Mouse (Mus musculus) left cerebral cortex, adult 2 months (tissue): ENCODE data around the gene Hjurp. TPM values are rescaled to one million over a fixed set of nuclear protein-coding genes. Genes with fewer than 3 reads are reported as not detected.

ENCODE experiments used
- DNase-seq, 2 experiments: peaks; one replicate each; pipeline ENCODE4 v3.0.0; 2021 to 2022; ENCODE audit warnings: low spot score in 2 of 2, mixed read lengths in 1 of 2; ENCODE audit errors: extremely low spot score in 1 of 2
- H3K27ac ChIP-seq: fragments of 200-600 bp; 2 replicates; pipeline ENCODE4 v1.8.1; 2022
- H3K4me3 ChIP-seq: fragments of 200-600 bp; 2 replicates; pipeline ENCODE4 v1.8.1; 2022
- CTCF ChIP-seq: fragments of 200-600 bp; IDR thresholded peaks from 2 replicates; pipeline ENCODE4 v1.8.1; 2022; ENCODE audit warnings: antibody characterized with exemption, mild to moderate bottlenecking, moderate library complexity
- intact Hi-C: fragments of 180-260 bp; cut with DNase I; formaldehyde crosslinking; loops from one replicate; pipeline ENCODE4 v1.15.1; 2025
- total RNA-seq, 2 experiments: library from RNA; stranded (reverse); gene quantifications; 2 replicates each; pipeline ENCODE4 v1.2.3; 2021

The Hjurp gene
- total RNA-seq, 2 experiments from 2014 or later, result 45.8 to 47.2 TPM

DNA sequence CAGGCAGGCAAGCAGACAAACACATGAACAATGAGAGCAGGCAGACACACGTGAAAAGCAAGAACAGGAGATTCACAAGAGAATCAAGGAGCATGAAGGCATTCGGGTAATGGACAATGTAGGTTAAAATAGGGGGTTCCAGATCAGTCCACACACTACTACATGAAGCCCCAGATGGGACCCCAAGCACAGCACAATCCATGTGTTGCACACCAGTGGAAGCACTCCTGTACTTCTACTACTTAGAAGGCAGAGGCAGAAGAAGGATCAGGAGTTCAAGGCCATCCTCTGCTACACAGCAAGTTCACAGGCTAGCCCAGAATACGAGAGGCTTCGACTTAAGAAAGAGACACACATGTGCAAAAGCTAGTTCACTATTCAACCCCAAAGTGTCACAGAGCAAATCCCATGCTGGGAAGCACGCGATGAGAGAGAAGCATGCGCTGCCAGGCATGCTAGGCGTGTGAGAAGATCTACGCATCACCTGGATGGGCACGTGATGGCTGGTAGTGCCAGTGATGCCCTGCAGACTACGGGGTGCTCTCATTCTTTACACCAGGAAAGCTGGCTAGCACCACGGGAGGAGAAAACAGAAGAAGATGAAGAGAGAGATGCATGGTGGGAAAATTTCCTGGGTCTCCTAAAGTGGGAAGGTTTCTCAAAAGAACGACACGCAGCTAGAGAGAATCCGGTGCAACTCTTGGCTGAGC, 8.9 kb upstream of the Hjurp start:
- no peak for TF ChIP-seq CTCF
- H3K27ac ChIP-seq, result no peak overlapping the region
- H3K4me3 ChIP-seq, result no peak overlapping the region
- DNase-seq, result no peak
- intact Hi-C loops, result no loop called here

DNA sequence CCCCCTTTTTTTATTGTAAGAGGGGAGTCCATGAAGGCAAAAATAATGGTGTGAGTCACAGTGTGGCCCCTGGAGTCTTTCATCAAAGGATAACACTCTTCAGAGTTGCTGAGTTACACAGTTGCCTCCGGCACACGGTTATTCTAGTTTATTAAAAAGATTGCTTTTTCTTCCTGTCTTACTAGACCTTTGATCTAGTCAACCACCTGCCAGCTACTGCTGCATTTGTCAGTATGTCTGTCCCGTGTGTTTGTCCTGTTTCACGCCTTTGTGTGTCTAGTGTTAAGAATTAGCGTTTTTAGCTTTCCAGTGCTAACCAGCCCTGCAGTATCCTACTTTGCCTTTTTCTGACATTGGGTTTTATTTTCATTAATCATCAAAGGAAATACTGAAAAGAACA, 8.2 kb upstream of the Hjurp start:
- no peak for DNase-seq
- Histone ChIP-seq H3K4me3 (no peak overlapping the region), H3K27ac (no peak overlapping the region)
- TF ChIP-seq CTCF, result no peak
- intact Hi-C loops, result no loop called here

DNA sequence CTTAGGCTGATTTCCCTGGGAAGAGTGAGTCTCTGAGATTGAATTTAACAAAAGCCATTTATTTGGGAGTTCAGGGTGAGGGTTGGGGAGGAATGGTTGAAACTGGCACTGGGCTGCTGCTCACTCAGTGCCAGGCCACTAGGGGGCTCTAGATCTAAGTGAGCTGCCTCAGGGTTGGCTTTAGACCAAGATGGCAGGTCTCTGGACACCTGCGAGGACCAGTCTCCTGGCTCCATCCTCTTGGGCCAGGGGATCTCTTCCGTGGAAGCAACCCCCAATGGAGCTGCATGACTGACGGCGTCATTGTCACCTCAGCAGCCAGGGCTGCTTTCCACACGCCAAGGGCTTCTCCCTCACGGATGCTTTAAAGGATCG, 7.5 kb upstream of the Hjurp start:
- intact Hi-C loops, result no loop called here
- no peak overlapping the region for H3K27ac ChIP-seq
- no peak overlapping the region for H3K4me3 ChIP-seq
- no peak for DNase-seq
- peak; percentile 55 for TF ChIP-seq CTCF

DNA sequence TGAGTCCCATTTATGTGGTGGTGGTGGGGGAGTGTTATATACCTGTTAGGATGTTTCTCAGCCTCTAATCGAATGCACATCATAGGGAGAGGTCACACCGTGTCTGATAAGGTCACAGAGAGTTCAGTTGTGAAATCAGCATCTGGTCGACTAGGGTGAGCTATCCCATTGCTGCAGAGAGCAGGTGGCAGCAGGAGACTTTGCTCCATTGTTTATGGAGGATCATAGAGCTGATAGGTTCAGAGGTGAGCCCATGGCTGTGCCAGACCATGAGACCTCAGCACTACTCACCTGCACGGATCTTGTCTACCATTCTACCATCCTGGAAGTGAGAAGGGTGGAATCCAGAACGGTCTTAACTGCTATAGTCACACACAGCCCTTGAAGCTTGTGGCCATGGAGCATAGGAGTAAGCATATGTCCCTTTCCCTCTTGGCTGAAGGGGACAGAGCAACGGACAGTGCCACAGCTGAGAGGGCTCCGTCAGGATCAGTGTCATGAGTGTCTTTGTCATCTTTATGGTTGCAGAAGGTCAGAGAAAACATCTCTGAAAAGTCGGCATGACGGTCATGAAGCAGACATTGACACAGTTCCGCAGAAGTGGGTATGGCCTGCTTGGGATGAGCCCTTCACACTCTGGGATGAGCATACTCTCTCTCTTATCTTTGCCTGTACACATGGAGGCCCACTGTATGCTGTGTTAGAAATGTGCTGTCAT, 7.0 kb upstream of the Hjurp start:
- Histone ChIP-seq H3K27ac (no peak overlapping the region), H3K4me3 (no peak overlapping the region)
- no peak for DNase-seq
- intact Hi-C loops, result no loop called here
- no peak for TF ChIP-seq CTCF

DNA sequence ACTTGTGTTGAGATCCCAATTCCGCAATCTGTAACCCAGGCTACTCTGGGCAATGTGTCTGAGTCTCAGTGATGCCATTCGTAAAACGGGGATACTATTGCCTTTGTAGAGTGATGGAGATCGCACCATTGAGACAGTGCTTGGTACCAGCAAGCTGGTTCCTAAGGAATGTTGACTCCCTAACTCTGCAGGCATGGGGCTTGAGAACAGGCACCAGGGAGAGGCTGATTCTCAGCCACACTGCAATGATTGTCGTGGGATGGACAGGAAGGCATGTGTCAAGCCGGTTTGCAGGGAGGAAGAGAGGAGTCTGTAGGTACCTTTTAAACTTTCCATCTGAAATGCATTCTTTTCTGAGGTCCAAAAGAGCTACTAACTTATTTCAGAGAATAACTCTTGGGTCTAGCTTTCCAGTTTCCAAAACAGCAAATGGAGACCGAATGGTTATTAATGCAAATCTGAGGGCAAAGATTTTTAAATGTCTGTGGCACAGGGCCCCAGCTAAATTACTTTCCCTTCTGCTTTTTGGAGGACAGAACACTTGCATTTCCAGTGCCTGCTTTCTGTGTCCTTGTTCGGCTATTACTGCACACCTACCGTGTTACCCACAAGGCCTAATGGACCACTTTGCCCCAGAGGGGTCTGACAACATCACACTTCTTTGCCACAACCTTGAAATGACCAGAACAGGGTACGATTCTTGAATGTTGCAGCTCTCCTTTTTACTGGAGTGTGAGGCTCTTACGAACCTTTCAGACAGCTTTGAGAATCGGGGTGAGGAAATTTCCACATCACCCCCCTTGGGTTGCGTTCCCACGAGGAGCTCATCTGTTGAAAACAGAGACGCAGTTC, 6.2 kb upstream of the Hjurp start:
- intact Hi-C loops, result no loop called here
- Histone ChIP-seq H3K4me3 (no peak overlapping the region), H3K27ac (no peak overlapping the region)
- no peak for DNase-seq
- no peak for TF ChIP-seq CTCF

DNA sequence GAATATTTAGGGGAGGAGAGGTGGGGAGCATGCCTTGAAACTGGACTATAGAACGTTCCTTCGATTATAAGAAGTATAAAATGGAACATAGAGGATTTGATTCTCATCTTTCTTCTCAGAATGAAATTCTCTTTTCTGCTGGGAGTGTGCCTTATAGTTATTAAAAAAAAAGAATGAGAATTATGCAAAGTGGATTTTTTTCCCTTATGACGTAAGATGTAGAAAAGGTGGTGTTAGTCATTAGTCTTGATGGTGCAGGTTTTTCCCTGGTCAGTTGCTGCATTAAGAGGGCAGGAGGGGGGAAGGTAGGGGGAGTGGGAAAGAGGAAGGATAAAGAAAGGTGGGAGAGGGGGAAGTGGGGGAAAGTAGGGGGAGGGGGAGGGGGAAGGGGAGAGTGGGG, 4.9 kb upstream of the Hjurp start:
- no peak for TF ChIP-seq CTCF
- DNase-seq, result no peak
- intact Hi-C loops, result no loop called here
- Histone ChIP-seq H3K27ac (no peak overlapping the region), H3K4me3 (no peak overlapping the region)

DNA sequence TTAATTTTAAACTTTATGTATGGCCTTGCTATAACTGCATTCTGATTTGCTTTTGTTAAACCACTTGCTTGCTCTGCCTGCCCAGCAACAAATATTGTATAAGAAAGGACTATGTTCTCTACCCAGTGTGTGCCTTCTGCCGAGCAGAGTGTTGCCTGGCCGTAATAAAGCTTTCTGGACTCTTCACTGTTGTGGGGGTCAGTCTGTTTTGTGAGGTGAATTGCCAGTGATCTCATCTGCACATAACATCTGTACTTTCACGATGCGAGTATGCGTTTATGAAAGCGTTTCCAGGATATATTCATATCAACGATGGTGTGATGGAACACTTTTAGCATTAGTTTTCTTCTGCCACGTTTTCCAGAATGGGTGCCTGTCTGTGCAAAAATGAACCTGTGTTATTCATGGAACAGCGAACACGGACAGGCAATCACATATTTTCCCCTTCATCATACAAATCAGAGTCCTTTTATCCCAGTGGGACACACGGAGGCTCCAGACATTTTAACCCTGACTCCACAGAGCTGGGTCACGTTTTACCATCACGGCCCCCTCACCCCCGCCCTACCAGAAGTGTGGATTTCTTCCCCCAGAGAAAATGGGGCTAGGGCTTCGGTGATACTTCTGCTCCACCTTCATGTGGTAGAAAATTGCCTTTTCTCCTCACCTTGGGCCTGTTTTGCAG, 2.7 kb upstream of the Hjurp start:
- no peak overlapping the region for H3K4me3 ChIP-seq
- intact Hi-C loops, result no loop called here
- peak; percentile 14 to 23 for DNase-seq
- no peak for TF ChIP-seq CTCF
- no peak overlapping the region for H3K27ac ChIP-seq

DNA sequence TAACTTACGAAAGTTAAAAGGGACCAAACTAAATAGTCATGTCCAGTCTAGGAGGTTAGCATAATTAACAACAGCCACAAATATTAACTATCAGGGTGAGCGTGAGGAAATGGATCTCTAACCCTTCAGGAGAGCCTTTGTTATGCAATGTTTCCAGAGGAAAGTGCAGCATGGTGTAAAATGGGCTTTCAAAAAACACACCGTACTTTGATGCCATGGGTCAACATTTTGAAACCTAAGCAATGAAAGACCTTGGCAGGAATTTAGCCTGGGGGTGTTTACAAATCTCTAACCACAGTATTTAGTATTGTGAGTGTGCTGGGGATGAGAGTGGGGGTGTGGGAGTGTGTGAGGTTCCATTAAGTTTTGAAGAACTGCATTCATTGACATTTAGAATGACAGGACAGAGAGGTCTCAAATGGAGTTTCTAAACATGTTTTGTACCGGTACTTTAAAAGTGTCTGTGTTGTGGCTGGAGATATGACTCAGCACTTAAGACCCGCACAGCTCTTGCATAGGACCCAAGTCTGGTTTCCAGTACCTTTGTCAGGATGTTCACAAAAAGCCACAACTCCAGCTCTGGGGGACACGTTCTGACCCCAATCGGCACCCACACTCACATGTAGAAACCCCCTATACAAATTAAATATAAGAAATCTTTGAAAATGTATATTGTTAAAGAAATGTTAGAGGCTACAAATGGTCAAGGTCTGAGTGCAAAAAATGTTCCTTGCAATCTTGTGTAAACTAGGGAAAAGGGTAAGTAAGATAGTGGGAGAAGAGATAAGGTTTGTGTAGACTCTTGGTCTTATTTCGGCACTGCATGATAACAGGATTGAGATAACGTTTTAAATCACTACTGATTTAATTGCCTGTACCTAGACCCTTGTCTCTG, 1.9 kb upstream of the Hjurp start:
- peak; percentile 12 to 17 for DNase-seq
- H3K27ac ChIP-seq, result no peak overlapping the region
- H3K4me3 ChIP-seq, result no peak overlapping the region
- TF ChIP-seq CTCF, result no peak
- intact Hi-C loops, result no loop called here

DNA sequence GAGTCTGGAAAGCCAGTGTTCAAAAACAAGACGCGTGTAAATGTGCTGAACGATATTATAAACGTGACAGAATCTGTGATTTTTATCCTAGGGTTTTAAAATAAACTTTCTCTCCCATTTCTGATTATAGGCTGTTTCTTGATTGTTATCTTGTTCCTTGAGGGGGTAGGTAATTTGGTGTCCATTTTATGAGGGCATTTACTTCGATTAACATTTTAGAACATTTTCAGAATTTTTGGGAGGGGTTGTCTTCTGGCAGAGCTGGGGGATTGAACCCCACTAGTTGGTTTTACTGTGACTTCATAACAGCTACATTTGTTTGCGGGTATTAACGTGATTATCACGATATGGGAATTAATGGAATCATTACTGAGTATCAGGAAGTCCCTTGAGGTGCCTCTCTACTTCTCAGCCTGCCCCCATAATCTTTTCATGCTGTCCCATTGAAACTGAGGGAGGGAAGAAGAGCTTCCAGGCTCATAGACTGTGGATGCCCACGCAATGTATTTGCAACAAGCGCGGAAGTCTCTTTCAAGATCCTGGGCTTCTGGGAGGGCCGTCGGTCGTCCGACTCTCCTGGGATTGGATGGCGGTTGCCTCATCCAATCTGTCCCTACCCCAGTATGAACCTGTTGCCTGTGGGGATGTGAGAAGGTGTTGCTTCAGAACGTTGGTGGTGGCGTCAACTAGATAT, 532 bp upstream of the Hjurp start:
- no peak for TF ChIP-seq CTCF
- Histone ChIP-seq H3K27ac (peak overlapping the region; percentile 1; the same call in 1 of the 2 replicates), H3K4me3 (peak overlapping the region; percentile 51)
- peak; percentile 16 to 39 for DNase-seq
- intact Hi-C loops, result no loop called here

DNA sequence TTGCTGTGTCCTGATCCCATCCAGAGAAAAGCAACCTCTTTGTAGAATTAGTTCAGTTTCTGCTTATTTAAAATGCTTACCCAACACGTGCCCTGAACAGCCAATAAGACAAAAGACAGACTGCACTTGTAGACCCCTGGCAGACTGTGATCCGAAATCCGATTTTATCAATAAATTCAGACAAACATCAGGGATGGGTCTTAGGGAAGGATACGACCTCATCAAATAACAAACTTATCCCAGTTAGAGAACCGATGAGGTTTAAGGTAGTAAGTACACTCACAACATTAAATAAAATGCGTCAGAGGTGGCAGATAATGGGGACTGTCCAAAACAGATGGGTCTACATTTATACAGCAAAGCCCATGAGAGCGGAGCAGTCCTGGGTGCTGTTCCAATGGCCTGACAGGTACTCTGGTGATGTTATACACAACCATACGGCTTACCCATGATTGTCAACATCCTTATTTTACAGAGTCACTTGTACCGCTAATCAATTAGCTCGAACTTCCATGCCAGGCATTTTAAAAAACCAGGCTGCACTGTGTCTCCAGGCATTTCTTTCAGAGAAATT, 822 bp downstream of the Hjurp start:
- intact Hi-C loops, result no loop called here
- Histone ChIP-seq H3K27ac (no peak overlapping the region; the same call in 1 of the 2 replicates), H3K4me3 (peak overlapping the region; percentile 51)
- TF ChIP-seq CTCF, result no peak
- no peak for DNase-seq
